ENCODE assay signal across 10 mouse cellular contexts in genomic region chr3:107039306-107039705, GRCm38 (mm10). TPM values are rescaled to one million over a fixed set of nuclear protein-coding genes. Genes with fewer than 3 reads are reported as not detected.
DNase-seq lines count a peak whose midpoint lies in the region; ATAC-seq and TF ChIP-seq lines count a peak whose summit lies in the region.
"Had no signal": no experiment of that assay in that cellular context is flagged by ENCODE, and none has a peak within 500 bp of the region (broad histone marks: within the 10 kb centered on the region; RNA-seq: fewer than 3 reads in every experiment).

No protein-coding gene starts in this region.

- peaks cover 43% of the 10 kb centered on the region for H3K4me1 ChIP-seq in megakaryocyte, embryonic 14.5 days
- H3K4me1 ChIP-seq in hindbrain, embryonic 11.5 days (replicated peaks; ENCODE audit: control insufficient read depth, insufficient read depth, low read length): peaks cover 3% of the 10 kb centered on the region; the same call in 1 of the 2 replicates
- peaks cover 61% of the 10 kb centered on the region for H3K4me1 ChIP-seq in midbrain, embryonic 15.5 days
- no peaks in the 10 kb centered on the region for H3K4me1 ChIP-seq in stomach, postnatal 0 days (replicated peaks; ENCODE audit: control insufficient read depth, insufficient read depth)

- peak overlapping the region; percentile 98 for H3K4me3 ChIP-seq in megakaryocyte, embryonic 14.5 days (replicated peaks)
- peak overlapping the region; percentile 8; the same call in 1 of the 2 replicates for H3K4me3 ChIP-seq in hindbrain, embryonic 11.5 days (ENCODE audit: low read depth, low read length)
- peak overlapping the region; percentile 70 for H3K4me3 ChIP-seq in midbrain, embryonic 15.5 days
- H3K4me3 ChIP-seq in stomach, postnatal 0 days (ENCODE audit: low read depth, low read length): no peak overlapping the region

- H3K36me3 ChIP-seq in megakaryocyte, embryonic 14.5 days (replicated peaks; ENCODE audit: low read length): peaks cover 66% of the 10 kb centered on the region
- H3K36me3 ChIP-seq in hindbrain, embryonic 11.5 days (ENCODE audit: control insufficient read depth, insufficient read depth, low read length): no peaks in the 10 kb centered on the region
- no peaks in the 10 kb centered on the region for H3K36me3 ChIP-seq in midbrain, embryonic 15.5 days (replicated peaks)
- no peaks in the 10 kb centered on the region for H3K36me3 ChIP-seq in stomach, postnatal 0 days (ENCODE audit: control insufficient read depth, insufficient read depth, low read length)
- H3K36me3 ChIP-seq: G1E had no signal

- H3K9me3 ChIP-seq in megakaryocyte, embryonic 14.5 days: no peaks in the 10 kb centered on the region
- H3K9me3 ChIP-seq in hindbrain, embryonic 11.5 days (ENCODE audit: control insufficient read depth, low read length): no peaks in the 10 kb centered on the region
- H3K9me3 ChIP-seq in midbrain, embryonic 15.5 days: no peaks in the 10 kb centered on the region
- no peaks in the 10 kb centered on the region for H3K9me3 ChIP-seq in stomach, postnatal 0 days (ENCODE audit: control insufficient read depth, low read length)

- peak overlapping the region; percentile 23 for H3K4me2 ChIP-seq in hindbrain, embryonic 11.5 days (replicated peaks; ENCODE audit: low read depth, low read length)
- H3K4me2 ChIP-seq in midbrain, embryonic 15.5 days: peak overlapping the region; percentile 65
- H3K4me2 ChIP-seq in stomach, postnatal 0 days (replicated peaks; ENCODE audit: low read depth): no peak overlapping the region

- H3K27me3 ChIP-seq in megakaryocyte, embryonic 14.5 days (replicated peaks): no peaks in the 10 kb centered on the region
- peaks cover 3% of the 10 kb centered on the region; the same call in 1 of the 2 replicates for H3K27me3 ChIP-seq in hindbrain, embryonic 11.5 days (ENCODE audit: control insufficient read depth, insufficient read depth, low read length)
- no peaks in the 10 kb centered on the region for H3K27me3 ChIP-seq in midbrain, embryonic 15.5 days (replicated peaks)
- H3K27me3 ChIP-seq in stomach, postnatal 0 days (ENCODE audit: control insufficient read depth, insufficient read depth, low read length): no peaks in the 10 kb centered on the region

- no peak overlapping the region for H3K27ac ChIP-seq in hindbrain, embryonic 11.5 days (ENCODE audit: low read depth, low read length)
- H3K27ac ChIP-seq in midbrain, embryonic 15.5 days: peak overlapping the region; percentile 48; the same call in 1 of the 2 replicates
- H3K27ac ChIP-seq in stomach, postnatal 0 days (replicated peaks): no peak overlapping the region

- no peak for ATAC-seq in megakaryocyte, adult 5-6 weeks (ENCODE audit: poor library complexity, severe bottlenecking)
- no peak for ATAC-seq in hindbrain, embryonic 11.5 days (ENCODE audit: low FRiP score)
- no peak for ATAC-seq in midbrain, embryonic 15.5 days (replicated peaks)
- no peak for ATAC-seq in stomach, postnatal 0 days (ENCODE audit: low FRiP score, low TSS enrichment)
- ATAC-seq: lung, postnatal 0 days had no signal

- no peak for DNase-seq in hindbrain, embryonic 11.5 days (ENCODE audit: low spot score)
- DNase-seq in ovary, postnatal 36 days (ENCODE audit: low spot score): no peak
- no peak for DNase-seq in urinary bladder, postnatal 25 days (ENCODE audit: low spot score)
- DNase-seq in stomach, postnatal 0 days (ENCODE audit: low spot score): no peak
- DNase-seq: adrenal gland, adult 8-10 months had no signal

- H3K9ac ChIP-seq in hindbrain, embryonic 11.5 days (ENCODE audit: low read depth, low read length): no peak overlapping the region
- peak overlapping the region; percentile 38; the same call in 1 of the 2 replicates for H3K9ac ChIP-seq in midbrain, embryonic 15.5 days
- H3K9ac ChIP-seq in stomach, postnatal 0 days (ENCODE audit: low read length): no peak overlapping the region

- no peak for TF ChIP-seq CTCF in stomach, postnatal 0 days (IDR thresholded peaks at IDR 0.05; ENCODE audit: low read depth)

- TF ChIP-seq EP300 in stomach, postnatal 0 days (optimal IDR thresholded peaks at IDR 0.05): no peak

RNA-seq across cellular contexts. Expression of gene Kcna3, which starts 3.3 kb away (rescaled TPM):
- polyA plus RNA-seq in megakaryocyte, embryonic 14.5 days (2012; ENCODE audit: insufficient read depth, low replicate concordance): 9.2 and 16.7 TPM in 2 replicates
- 13.3 and 17.4 TPM in 2 replicates for total RNA-seq in megakaryocyte, adult 5-6 weeks (2015)
- 5.6 and 6.9 TPM in 2 replicates for total RNA-seq in megakaryocyte, adult 5-6 weeks (2017)
- polyA plus RNA-seq in hindbrain, embryonic 11.5 days (2014; fragmentation: Nextera tagmentation; extraction: Ambion mirVana): 4.6 and 4.7 TPM in 2 replicates
- polyA plus RNA-seq in midbrain, embryonic 15.5 days (2015; fragmentation: Nextera tagmentation; extraction: Ambion mirVana): 18.8 and 22.1 TPM in 2 replicates
- 0.15 and 0.34 TPM in 2 replicates for polyA plus RNA-seq in stomach, postnatal 0 days (2015; fragmentation: Nextera tagmentation; extraction: Ambion mirVana)
- total RNA-seq: G1E had no signal
- polyA plus RNA-seq: G1E had no signal
